Comparison of ENCODE assay signal across 17 mouse cellular contexts in genomic region chr10:59523826-59524331, GRCm38 (mm10).
DNase-seq lines count a peak whose midpoint lies in the region; ATAC-seq lines count a peak whose summit lies in the region.
"Had no signal": no experiment of that assay in that cellular context is flagged by ENCODE, and none has a peak within 500 bp of the region (broad histone marks: within the 10 kb centered on the region; RNA-seq: fewer than 3 reads in every experiment).

No protein-coding gene starts in this region.

- H3K4me3 ChIP-seq in kidney, embryonic 15.5 days (replicated peaks): no peak overlapping the region
- H3K4me3 ChIP-seq in heart, embryonic 14.5 days (ENCODE audit: control insufficient read depth in 1 of 2, insufficient read depth in 1 of 2, low read depth in 1 of 2, low read length in 2 of 2): no peak overlapping the region
- no peak overlapping the region for H3K4me3 ChIP-seq in limb, embryonic 10.5 days
- H3K4me3 ChIP-seq: embryonic facial prominence, embryonic 12.5 days; forebrain, embryonic 15.5 days; hindbrain, embryonic 15.5 days; liver, embryonic 12.5 days; myocyte had no signal

- H3K4me1 ChIP-seq in kidney, embryonic 15.5 days: peaks cover 13% of the 10 kb centered on the region
- peaks cover 10 to 24% of the 10 kb centered on the region in 2 experiments for H3K4me1 ChIP-seq in heart, embryonic 14.5 days (ENCODE audit: control insufficient read depth in 2 of 2, insufficient read depth in 2 of 2, low read length in 2 of 2)
- H3K4me1 ChIP-seq in limb, embryonic 10.5 days: 0 out of 2 replicates have a peak, but pooled peaks cover 3% of the 10 kb centered on the region
- H3K4me1 ChIP-seq: forebrain, embryonic 15.5 days had no signal

- 33% methylated on average over 8 of the region's 8 CpGs for WGBS in kidney, embryonic 15.5 days
- WGBS in heart, embryonic 14.5 days: 9% methylated on average over 8 of the region's 8 CpGs
- WGBS in limb, embryonic 10.5 days: 71% methylated on average over 8 of the region's 8 CpGs

- no peak for ATAC-seq in kidney, embryonic 15.5 days (replicated peaks; ENCODE audit: low FRiP score)
- peak; percentile 43; the same call in 1 of the 2 replicates for ATAC-seq in heart, embryonic 14.5 days (ENCODE audit: insufficient number of reproducible peaks, insufficient read depth, low FRiP score, low read depth)
- ATAC-seq in erythroid progenitor cell, adult 5-6 weeks (replicated peaks; ENCODE audit: low FRiP score, poor library complexity, severe bottlenecking): no peak
- ATAC-seq: forebrain, embryonic 15.5 days; liver, embryonic 12.5 days had no signal

- H3K9ac ChIP-seq in kidney, embryonic 15.5 days: no peak overlapping the region
- H3K9ac ChIP-seq in heart, embryonic 14.5 days (ENCODE audit: low read length): no peak overlapping the region
- H3K9ac ChIP-seq: embryonic facial prominence, embryonic 12.5 days; forebrain, embryonic 15.5 days; hindbrain, embryonic 15.5 days; liver, embryonic 12.5 days had no signal

- DNase-seq in kidney, postnatal 14 days: no peak
- no peak for DNase-seq in limb, embryonic 10.5 days (ENCODE audit: low spot score)
- DNase-seq in lung, postnatal 4 days: peak; percentile 38 to 55
- DNase-seq in embryo, embryonic 10.5 days (ENCODE audit: low spot score): no peak
- no peak for DNase-seq in adrenal gland, postnatal 10 days
- DNase-seq: cerebellum, adult 9-10 months; gastrocnemius, postnatal 14 days; kidney, postnatal 25 days; layer of hippocampus, postnatal 36 days had no signal

- no peak overlapping the region for H3K4me2 ChIP-seq in kidney, embryonic 15.5 days
- peak overlapping the region; percentile 34 for H3K4me2 ChIP-seq in heart, embryonic 14.5 days (ENCODE audit: low read length)
- H3K4me2 ChIP-seq: embryonic facial prominence, embryonic 12.5 days; forebrain, embryonic 15.5 days; hindbrain, embryonic 15.5 days; liver, embryonic 12.5 days had no signal

- H3K27me3 ChIP-seq in kidney, embryonic 15.5 days: no peaks in the 10 kb centered on the region
- no peaks in the 10 kb centered on the region for H3K27me3 ChIP-seq in heart, embryonic 14.5 days (ENCODE audit: control insufficient read depth, insufficient read depth, low read length)
- H3K27me3 ChIP-seq in limb, embryonic 10.5 days (ENCODE audit: low read depth, poor library complexity, severe bottlenecking): no peaks in the 10 kb centered on the region
- H3K27me3 ChIP-seq: embryonic facial prominence, embryonic 12.5 days; forebrain, embryonic 15.5 days; hindbrain, embryonic 15.5 days; liver, embryonic 12.5 days had no signal

- H3K27ac ChIP-seq in kidney, embryonic 15.5 days: peak overlapping the region; percentile 18
- peak overlapping the region; percentile 84 to 85 for H3K27ac ChIP-seq in heart, embryonic 14.5 days (replicated peaks in 1 of 2; ENCODE audit: control insufficient read depth in 1 of 2, insufficient read depth in 1 of 2, low read depth in 2 of 2, low read length in 2 of 2)
- H3K27ac ChIP-seq in limb, embryonic 10.5 days: 0 out of 2 replicates have a peak overlapping the region, but pooled peaks have one; percentile 8
- H3K27ac ChIP-seq: embryonic facial prominence, embryonic 12.5 days; forebrain, embryonic 15.5 days; hindbrain, embryonic 15.5 days; liver, embryonic 12.5 days had no signal

- no peaks in the 10 kb centered on the region for H3K9me3 ChIP-seq in kidney, embryonic 15.5 days (replicated peaks)
- H3K9me3 ChIP-seq in heart, embryonic 14.5 days (ENCODE audit: control insufficient read depth, low read length): no peaks in the 10 kb centered on the region
- no peaks in the 10 kb centered on the region for H3K9me3 ChIP-seq in limb, embryonic 10.5 days (replicated peaks)
- H3K9me3 ChIP-seq: embryonic facial prominence, embryonic 12.5 days; forebrain, embryonic 15.5 days; hindbrain, embryonic 15.5 days; liver, embryonic 12.5 days had no signal

- H3K36me3 ChIP-seq in kidney, embryonic 15.5 days: no peaks in the 10 kb centered on the region
- H3K36me3 ChIP-seq in heart, embryonic 14.5 days (ENCODE audit: control insufficient read depth, insufficient read depth, low read length): no peaks in the 10 kb centered on the region
- H3K36me3 ChIP-seq in limb, embryonic 10.5 days: no peaks in the 10 kb centered on the region
- H3K36me3 ChIP-seq: embryonic facial prominence, embryonic 12.5 days; forebrain, embryonic 15.5 days; hindbrain, embryonic 15.5 days; liver, embryonic 12.5 days had no signal

Comparison
In these comparisons a context has a peak if more than half of its experiments do, and no peak if none do; other contexts are left out.
1. H3K27ac ChIP-seq: peak in every context shown above with its lines; median percentile 84 in heart, embryonic 14.5 days; 18 in kidney, embryonic 15.5 days; 8 in limb, embryonic 10.5 days.
2. DNase-seq: peak in lung, postnatal 4 days (2 of 2); none in kidney, postnatal 14 days (single experiment), limb, embryonic 10.5 days (single experiment), embryo, embryonic 10.5 days (single experiment) and adrenal gland, postnatal 10 days (single experiment).